ENCODE assay signal across 9 mouse cellular contexts in the genomic region with DNA sequence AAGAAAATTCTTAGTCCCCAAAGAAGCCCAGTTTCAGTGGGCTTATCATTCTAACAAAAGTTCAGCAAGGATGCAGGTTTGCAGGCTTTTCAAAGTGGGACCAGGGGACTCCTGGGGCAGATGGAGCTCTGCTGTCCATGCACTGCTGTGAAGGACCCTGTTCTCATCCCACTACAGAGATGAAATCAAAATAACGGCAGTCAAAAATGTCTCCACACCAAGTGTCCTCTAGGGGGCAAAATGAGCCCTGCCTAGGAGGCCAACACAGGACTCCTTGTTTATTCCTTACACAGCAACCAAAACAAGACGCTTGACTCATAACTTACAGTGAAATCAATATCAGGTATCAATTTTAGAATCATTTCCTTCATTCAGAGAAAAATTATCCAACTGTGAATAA.
DNase-seq lines count a peak whose midpoint lies in the region; ATAC-seq lines count a peak whose summit lies in the region.
"Had no signal": no experiment of that assay in that cellular context is flagged by ENCODE, and none has a peak within 500 bp of the region (broad histone marks: within the 10 kb centered on the region; RNA-seq: fewer than 3 reads in every experiment).

No protein-coding gene starts in this region.

- no peak for ATAC-seq in CD4-positive, CD25-positive, alpha-beta regulatory T cell, adult 4 months
- ATAC-seq in midbrain, embryonic 11.5 days (ENCODE audit: low FRiP score): peak; percentile 62; the same call in 1 of the 2 replicates
- ATAC-seq in midbrain, embryonic 15.5 days (replicated peaks): no peak
- ATAC-seq in common myeloid progenitor, adult 5-6 weeks (replicated peaks; ENCODE audit: low read depth, poor library complexity, severe bottlenecking): peak; percentile 78; the same call in 1 of the 2 replicates
- ATAC-seq in erythroblast, adult 5-6 weeks (replicated peaks; ENCODE audit: low FRiP score, poor library complexity, severe bottlenecking): no peak

- H3K4me2 ChIP-seq in midbrain, embryonic 11.5 days: no peak overlapping the region
- no peak overlapping the region for H3K4me2 ChIP-seq in midbrain, embryonic 15.5 days
- H3K4me2 ChIP-seq: liver, embryonic 13.5 days had no signal

- H3K27ac ChIP-seq in midbrain, embryonic 11.5 days (ENCODE audit: low read depth, low read length): no peak overlapping the region
- H3K27ac ChIP-seq in midbrain, embryonic 15.5 days: no peak overlapping the region
- H3K27ac ChIP-seq: liver, embryonic 13.5 days had no signal

- no peaks in the 10 kb centered on the region for H3K9me3 ChIP-seq in midbrain, embryonic 11.5 days (ENCODE audit: control insufficient read depth, low read length)
- H3K9me3 ChIP-seq in midbrain, embryonic 15.5 days: no peaks in the 10 kb centered on the region
- H3K9me3 ChIP-seq: liver, embryonic 13.5 days had no signal

- H3K27me3 ChIP-seq in midbrain, embryonic 11.5 days (ENCODE audit: control insufficient read depth, insufficient read depth, low read length): no peaks in the 10 kb centered on the region
- H3K27me3 ChIP-seq in midbrain, embryonic 15.5 days (replicated peaks): no peaks in the 10 kb centered on the region
- H3K27me3 ChIP-seq: liver, embryonic 13.5 days had no signal

- WGBS in midbrain, embryonic 11.5 days: 48% methylated on average over 2 of the region's 2 CpGs
- 42% methylated on average over 2 of the region's 2 CpGs for WGBS in midbrain, embryonic 15.5 days

- DNase-seq in CD4-positive, CD25-positive, alpha-beta regulatory T cell, adult 2 months (ENCODE audit: low read depth, low spot score): peak; percentile 43
- peak; percentile 87 for DNase-seq in midbrain, embryonic 11.5 days (ENCODE audit: low spot score, missing footprints)
- DNase-seq in induced T-regulatory cell, adult 2 months (ENCODE audit: low read depth): peak; percentile 32
- DNase-seq in mesoderm, embryonic 11.5 days (ENCODE audit: low read depth, low spot score): peak; percentile 32
- DNase-seq: liver, embryonic 13.5 days had no signal

- no peaks in the 10 kb centered on the region for H3K36me3 ChIP-seq in midbrain, embryonic 11.5 days (ENCODE audit: control insufficient read depth, insufficient read depth, low read length)
- no peaks in the 10 kb centered on the region for H3K36me3 ChIP-seq in midbrain, embryonic 15.5 days (replicated peaks)
- H3K36me3 ChIP-seq: liver, embryonic 13.5 days had no signal

- no peak overlapping the region for H3K4me3 ChIP-seq in midbrain, embryonic 11.5 days (ENCODE audit: low read depth, low read length)
- H3K4me3 ChIP-seq in midbrain, embryonic 15.5 days: no peak overlapping the region
- H3K4me3 ChIP-seq: liver, embryonic 13.5 days had no signal

- H3K9ac ChIP-seq in midbrain, embryonic 11.5 days (ENCODE audit: low read length): no peak overlapping the region
- no peak overlapping the region for H3K9ac ChIP-seq in midbrain, embryonic 15.5 days
- H3K9ac ChIP-seq: liver, embryonic 13.5 days had no signal

- H3K4me1 ChIP-seq in midbrain, embryonic 11.5 days (ENCODE audit: control insufficient read depth, insufficient read depth, low read length): no peaks in the 10 kb centered on the region
- H3K4me1 ChIP-seq in midbrain, embryonic 15.5 days: no peaks in the 10 kb centered on the region
- H3K4me1 ChIP-seq: liver, embryonic 13.5 days had no signal

Comparison
In these comparisons a context has a peak if more than half of its experiments do, and no peak if none do; other contexts are left out.
1. ATAC-seq: peak in midbrain, embryonic 11.5 days (single experiment) and common myeloid progenitor, adult 5-6 weeks (single experiment); none in CD4-positive, CD25-positive, alpha-beta regulatory T cell, adult 4 months (single experiment), midbrain, embryonic 15.5 days (single experiment) and erythroblast, adult 5-6 weeks (single experiment).
2. DNase-seq: peak in every context shown above with its lines; median percentile 87 in midbrain, embryonic 11.5 days; 43 in CD4-positive, CD25-positive, alpha-beta regulatory T cell, adult 2 months; 32 in induced T-regulatory cell, adult 2 months; 32 in mesoderm, embryonic 11.5 days.